Mouse (Mus musculus) olfactory bulb, adult 2 months (tissue): Measurements from ENCODE around the gene Nmur1.

ENCODE experiments used
- CTCF ChIP-seq: fragments of 200-500 bp; IDR thresholded peaks from 2 replicates; pipeline ENCODE4 v1.5.1; 2012; ENCODE audit warnings: low read depth, mild to moderate bottlenecking, low read length, moderate library complexity; ENCODE audit not compliant: insufficient read depth
- POLR2A ChIP-seq: fragments of 200-500 bp; IDR thresholded peaks from 2 replicates; pipeline ENCODE4 v1.6.1; 2012; ENCODE audit warnings: mild to moderate bottlenecking, low read depth, low read length, moderate library complexity; ENCODE audit not compliant: insufficient read depth

- TF ChIP-seq CTCF (no peak), POLR2A (no peak)
Measured at GRCm38 (mm10) chr1:86368086-86368485, 57.9 kb downstream of the Nmur1 start.
